Mouse (Mus musculus): ENCODE measurements around the gene Rhbdd1.

DNA sequence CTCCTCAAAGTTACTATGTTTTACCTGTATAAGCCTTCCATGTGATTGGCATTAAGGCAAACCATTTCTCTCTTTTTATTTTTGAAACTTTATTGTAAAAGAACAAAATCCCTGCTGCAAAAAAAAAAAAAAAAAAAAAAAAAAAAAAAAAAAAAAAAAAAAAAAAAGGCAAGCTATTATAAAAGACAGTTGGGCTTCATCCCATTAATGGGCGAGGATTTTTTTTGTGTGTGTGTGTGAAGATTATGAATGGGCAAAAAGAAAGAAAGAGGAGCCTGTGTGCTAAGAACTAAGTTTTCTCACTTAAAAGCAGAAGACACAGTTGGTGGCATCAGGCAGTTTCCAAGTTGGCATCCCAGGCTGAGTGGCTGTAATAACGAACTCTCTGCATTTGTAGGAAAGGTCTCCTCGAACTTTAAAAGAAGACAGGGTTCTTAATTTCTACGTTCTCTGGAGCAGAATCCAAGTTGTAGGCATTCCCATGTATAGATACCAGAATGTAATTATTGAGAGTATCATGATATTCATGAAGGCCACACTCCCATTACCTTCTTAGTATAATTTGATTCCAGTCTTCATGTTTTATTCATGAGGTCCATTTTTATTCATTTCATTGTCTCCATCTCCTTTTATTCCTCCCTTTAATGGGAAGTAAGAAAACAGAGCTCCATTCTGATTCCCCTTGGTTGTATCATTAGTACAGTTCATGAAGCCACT, 13.1 kb downstream of the Rhbdd1 start:
- TF ChIP-seq CTCF (IDR thresholded peaks at IDR 0.05; ENCODE audit: low read depth) (no peak), EP300 (IDR thresholded peaks at IDR 0.05; ENCODE audit: low read depth) (no peak)
